Mouse (Mus musculus) layer of hippocampus, adult 2 months (tissue): Measurements from ENCODE around the gene Olfr157. TPM values are rescaled to one million over a fixed set of nuclear protein-coding genes. Genes with fewer than 3 reads are reported as not detected.
"Not testable (repeated sequence)": the region's sequence is repeated elsewhere in the genome, so short reads cannot be mapped to it uniquely, and the experiment has no call there.

Experiments used
- DNase-seq, 2 experiments: peaks; one replicate each; pipeline ENCODE4 v3.0.0; 2022; ENCODE audit warnings: low spot score in 2 of 2
- H3K27ac ChIP-seq: fragments of 200-600 bp; 2 replicates; pipeline ENCODE4 v1.8.1; 2022
- H3K4me3 ChIP-seq: fragments of 200-600 bp; 2 replicates; pipeline ENCODE4 v1.8.1; 2022; ENCODE audit warnings: mild to moderate bottlenecking
- CTCF ChIP-seq: fragments of 200-600 bp; conservative IDR thresholded peaks from 2 replicates; pipeline ENCODE4 v1.8.1; 2022; ENCODE audit warnings: antibody characterized with exemption, mild to moderate bottlenecking, moderate library complexity
- total RNA-seq, 2 experiments: library from RNA; stranded (reverse); gene quantifications; 2 replicates each; pipeline ENCODE4 v1.2.3; 2021

Olfr157 gene
- total RNA-seq, 2 experiments from 2014 or later = not detected

DNA sequence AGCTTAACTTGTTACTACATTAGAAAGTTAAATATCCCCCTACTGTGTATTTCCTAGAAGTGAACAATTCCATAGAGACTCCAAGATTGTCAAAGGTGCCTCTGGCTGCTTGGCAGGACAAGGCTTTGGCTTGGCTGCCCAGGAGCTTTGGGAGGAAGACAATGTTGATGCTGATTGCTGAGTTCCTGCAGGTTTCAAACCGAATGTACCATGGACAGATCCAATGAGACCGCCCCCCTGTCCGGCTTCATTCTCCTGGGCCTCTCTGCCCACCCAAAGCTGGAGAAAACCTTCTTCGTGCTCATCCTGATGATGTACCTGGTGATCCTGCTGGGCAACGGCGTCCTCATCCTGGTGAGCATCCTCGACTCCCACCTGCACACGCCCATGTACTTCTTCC lies 14.1 kb upstream of the Olfr157 start:
- DNase-seq = no peak
- no peak for TF ChIP-seq CTCF
- Histone ChIP-seq H3K27ac (no peak overlapping the region), H3K4me3 (no peak overlapping the region)

GRCm38 (mm10) chr4:43851265-43851664 lies 11.3 kb upstream of the Olfr157 start, which contains the start of gene Olfr155:
Gene Olfr155 (plus strand): TSS chr4:43851565.
- no peak for TF ChIP-seq CTCF
- DNase-seq = no peak
- Histone ChIP-seq H3K4me3 (no peak within 1 kb of the TSS), H3K27ac (no peak within 1 kb of the TSS)

DNA sequence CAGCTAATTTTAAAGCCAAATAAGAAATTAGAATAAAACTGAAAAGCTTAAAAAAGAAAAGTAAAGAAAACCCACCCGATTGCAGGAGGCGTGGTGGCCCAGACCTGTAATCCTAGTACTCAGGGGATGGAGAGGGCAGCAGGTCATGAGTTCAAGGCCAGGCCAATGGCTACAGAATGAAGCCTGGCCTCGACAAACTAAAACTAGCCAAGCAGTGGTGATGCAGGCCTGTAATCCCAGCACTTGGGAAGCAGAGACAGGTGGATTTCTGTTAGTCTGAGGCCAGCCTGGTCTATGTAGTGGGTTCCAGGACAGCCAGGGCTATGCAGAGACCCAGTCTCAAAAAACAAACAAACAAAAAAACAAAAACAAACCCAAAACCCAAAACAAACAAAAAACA lies 1.7 kb downstream of the Olfr157 start:
- Histone ChIP-seq H3K27ac (no peak overlapping the region), H3K4me3 (no peak overlapping the region)
- no peak for DNase-seq
- no peak for TF ChIP-seq CTCF

- Histone ChIP-seq H3K4me3 (no peak overlapping the region), H3K27ac (no peak overlapping the region)
- no peak for TF ChIP-seq CTCF
- DNase-seq = no peak
Observed at GRCm38 (mm10) chr4:43834749-43835148, 5.3 kb downstream of the Olfr157 start.

DNA sequence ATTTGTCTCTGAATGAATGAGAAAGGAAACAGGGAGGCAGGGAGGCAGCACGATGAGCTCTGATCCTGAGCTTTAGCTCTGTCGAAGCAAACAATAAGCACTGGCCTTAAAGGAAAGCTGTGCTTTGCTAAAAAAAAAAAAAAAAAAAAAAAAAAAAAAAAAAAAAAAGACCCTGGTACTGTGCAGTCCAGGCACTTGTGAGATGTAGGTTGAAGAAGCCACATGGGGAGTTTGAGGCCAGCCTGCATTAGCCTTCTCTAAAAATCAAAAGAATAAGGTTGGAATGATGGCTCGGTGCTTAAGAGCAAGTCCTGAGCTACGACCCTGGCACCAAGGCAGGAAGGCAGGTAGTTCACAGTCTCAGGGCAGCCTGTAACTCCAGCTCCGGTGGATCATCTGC lies 6.2 kb downstream of the Olfr157 start:
- no peak for TF ChIP-seq CTCF
- DNase-seq = no peak
- no peak overlapping the region for H3K27ac ChIP-seq

GRCm38 (mm10) chr4:43832031-43832430 lies 8.0 kb downstream of the Olfr157 start:
- H3K4me3 ChIP-seq = no peak overlapping the region
- no peak for DNase-seq
- H3K27ac ChIP-seq = no peak overlapping the region
- peak; percentile 25; the same call in 1 of the 2 replicates for TF ChIP-seq CTCF

More for the DNA sequence above, 6.2 kb downstream of the Olfr157 start:
- H3K4me3 ChIP-seq = no peak overlapping the region

- no peak for TF ChIP-seq CTCF
- Histone ChIP-seq H3K27ac (no peak overlapping the region), H3K4me3 (no peak overlapping the region)
- no peak for DNase-seq
Observed at GRCm38 (mm10) chr4:43828806-43829205, 11.2 kb downstream of the Olfr157 start.

GRCm38 (mm10) chr4:43823845-43824337 lies 16.1 kb downstream of the Olfr157 start, which contains the start of gene Olfr156:
Gene Olfr156 (minus strand): TSS chr4:43823895.
- no peak within 1 kb of the TSS for H3K27ac ChIP-seq
- no peak within 1 kb of the TSS for H3K4me3 ChIP-seq
- no peak for DNase-seq
- peak; percentile 73 for TF ChIP-seq CTCF

GRCm38 (mm10) chr4:43822896-43823550 lies 17.0 kb downstream of the Olfr157 start:
- H3K27ac ChIP-seq = no peak overlapping the region
- DNase-seq = no peak
- TF ChIP-seq CTCF = no peak
- no peak overlapping the region for H3K4me3 ChIP-seq

GRCm38 (mm10) chr4:43798936-43799335 lies 41.1 kb downstream of the Olfr157 start:
- Histone ChIP-seq H3K4me3 (no peak overlapping the region), H3K27ac (no peak overlapping the region)
- no peak for TF ChIP-seq CTCF
- DNase-seq = no peak

DNA sequence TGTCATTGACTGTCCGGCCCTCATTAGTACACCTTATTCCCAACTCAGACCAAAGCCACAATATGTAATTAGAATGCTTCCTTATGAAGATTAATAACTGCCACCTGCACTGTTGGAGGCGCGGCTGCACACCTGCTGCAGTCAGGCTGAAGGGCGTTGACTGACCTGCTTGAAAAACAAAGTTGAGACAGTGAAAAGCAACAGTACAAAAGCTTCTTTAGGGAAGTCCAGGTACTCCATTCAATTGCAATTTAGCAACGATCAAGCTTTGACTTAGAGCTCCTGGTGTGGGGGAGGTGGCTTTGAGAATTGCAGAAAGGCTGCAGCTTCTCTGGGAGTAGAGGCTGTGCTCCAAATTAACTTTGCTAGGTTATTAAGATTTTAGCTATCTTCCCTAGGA lies 44.2 kb downstream of the Olfr157 start:
- not testable (repeated sequence) for DNase-seq, H3K4me3 ChIP-seq, H3K27ac ChIP-seq

GRCm38 (mm10) chr4:43795296-43795695 lies 44.7 kb downstream of the Olfr157 start:
- no peak overlapping the region for H3K27ac ChIP-seq
- no peak for TF ChIP-seq CTCF
- no peak overlapping the region for H3K4me3 ChIP-seq
- DNase-seq = no peak

Other genes with a start within 250 kb of the Olfr157 start
- gene Npr2, start 208.3 kb downstream of the Olfr157 start, total RNA-seq = 10 to 100 TPM; 57.4 to 59.3 TPM
- 1 to 10 TPM; 2.0 to 2.5 TPM for gene Spag8, start 186.6 kb downstream of the Olfr157 start, total RNA-seq
- gene Hint2, start 183.7 kb downstream of the Olfr157 start, total RNA-seq = 10 to 100 TPM; 31.4 to 32.9 TPM
- 10 to 100 TPM; 74.8 to 75.5 TPM for gene Tmem8b, start 171.2 kb downstream of the Olfr157 start, total RNA-seq
- 1 to 10 TPM; 1.4 to 1.5 TPM for gene Fam221b, start 171.1 kb downstream of the Olfr157 start, total RNA-seq
- gene Olfr70, start 139.4 kb downstream of the Olfr157 start, total RNA-seq = not detected
- not detected for gene Olfr71, start 129.9 kb downstream of the Olfr157 start, total RNA-seq
- gene Hrct1, start 113.0 kb downstream of the Olfr157 start, total RNA-seq = 1 to 10 TPM in 1 of 2 experiments, under 1 TPM in 1; 0.39 to 1.2 TPM
- gene Spaar, start 110.2 kb downstream of the Olfr157 start, total RNA-seq = under 1 TPM; 0.97 to 0.98 TPM
- not detected for gene Olfr159, start 69.2 kb downstream of the Olfr157 start, total RNA-seq
- gene Olfr156, start 16.3 kb downstream of the Olfr157 start, total RNA-seq = not detected
- gene Olfr155, start 11.4 kb upstream of the Olfr157 start, total RNA-seq = not detected
- 1 to 10 TPM; 7.7 TPM for gene Reck, start 35.3 kb upstream of the Olfr157 start, total RNA-seq
- 1 to 10 TPM; 2.5 to 2.7 TPM for gene Glipr2, start 117.2 kb upstream of the Olfr157 start, total RNA-seq
- not detected for gene Ccin, start 143.3 kb upstream of the Olfr157 start, total RNA-seq
- 100 to 1,000 TPM; 285 to 293 TPM for gene Clta, start 164.3 kb upstream of the Olfr157 start, total RNA-seq
- 10 to 100 TPM; 47.4 to 53.1 TPM for gene Gne, start 244.0 kb upstream of the Olfr157 start, total RNA-seq